Mouse (Mus musculus): Measurements from ENCODE around the gene Cbx1. TPM values are rescaled to one million over a fixed set of nuclear protein-coding genes. Genes with fewer than 3 reads are reported as not detected.

Cbx1 gene
- total RNA-seq, 1 experiment: 153 TPM

DNA sequence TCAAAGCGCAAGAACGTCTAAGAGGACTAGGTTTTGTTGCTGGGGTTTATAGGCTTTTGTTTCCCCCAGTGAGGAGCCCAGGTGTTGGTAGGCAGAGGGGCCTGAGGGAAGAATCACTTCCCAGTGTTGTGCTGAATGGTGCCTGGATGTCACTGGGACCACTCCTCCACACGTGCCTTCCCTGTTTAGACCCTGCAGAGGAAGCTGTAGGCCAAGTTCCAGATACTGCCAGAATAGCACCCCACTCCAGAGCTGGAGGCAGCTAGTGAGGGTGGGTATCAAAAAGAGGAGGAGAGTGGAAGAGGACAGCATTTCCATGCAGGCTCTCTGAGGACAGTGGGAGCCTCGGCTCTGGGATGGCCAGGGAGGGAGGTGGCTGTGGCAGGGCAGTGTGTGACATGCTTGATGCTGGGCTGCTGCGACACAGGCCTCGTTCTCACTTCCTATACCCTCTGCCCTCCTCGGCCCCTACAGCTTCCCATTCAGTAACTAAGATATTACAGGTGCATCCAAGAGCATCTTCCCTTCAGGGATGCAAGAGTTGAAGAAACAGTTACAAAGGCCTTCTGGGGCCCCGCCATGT lies 29.3 kb downstream of the Cbx1 start:
- H3K27ac ChIP-seq (ENCODE audit: insufficient read depth, low read depth, low read length, poor library complexity, severe bottlenecking): peak overlapping the region; percentile 34; the same call in 1 of the 2 replicates
- H3K36me3 ChIP-seq (ENCODE audit: control insufficient read depth, insufficient read depth, low read length, poor library complexity, severe bottlenecking): peaks cover 54% of the 10 kb centered on the region
- in situ Hi-C loops (cut with MboI; ENCODE audit: low sequenced_read_pairs in 2 of 2, unreplicated experiment in 2 of 2): no loop called here

DNA sequence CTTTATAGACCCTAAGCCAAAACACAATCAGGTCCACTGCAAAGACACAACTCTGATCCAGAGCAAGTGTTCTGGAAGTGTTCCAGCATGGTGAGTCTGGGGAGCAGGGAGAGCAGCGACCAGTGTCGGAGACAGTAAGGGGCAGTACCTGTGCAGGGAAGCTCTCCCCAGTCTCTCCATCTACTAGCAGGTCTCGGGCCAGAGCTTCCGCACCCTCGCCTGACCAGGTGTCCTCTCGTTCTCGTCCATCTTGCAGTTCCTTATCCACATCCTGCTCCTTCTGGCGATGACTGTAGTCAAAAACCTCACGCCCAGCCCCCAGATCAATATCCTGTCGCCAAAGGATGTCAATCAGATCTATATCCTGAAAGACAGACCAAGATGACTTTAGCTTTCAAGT lies 33.0 kb downstream of the Cbx1 start:
- in situ Hi-C loops (cut with MboI; ENCODE audit: low sequenced_read_pairs in 2 of 2, unreplicated experiment in 2 of 2): no loop called here
- Histone ChIP-seq H3K9ac (ENCODE audit: insufficient read depth, low read depth, low read length, poor library complexity, severe bottlenecking) (peak overlapping the region; percentile 46; the same call in 1 of the 2 replicates), H3K36me3 (ENCODE audit: control insufficient read depth, insufficient read depth, low read length, poor library complexity, severe bottlenecking) (peaks cover 57% of the 10 kb centered on the region), H3K4me3 (ENCODE audit: insufficient read depth in 1 of 2, low read depth in 1 of 2, low read length in 2 of 2, poor library complexity in 1 of 2, severe bottlenecking in 1 of 2) (peak overlapping the region; percentile 51 to 90; a peak in 2 of 4 replicates), H3K4me1 (ENCODE audit: control insufficient read depth in 2 of 2, insufficient read depth in 2 of 2, low read length in 2 of 2, poor library complexity in 1 of 2) (peaks cover 3 to 40% of the 10 kb centered on the region in 2 experiments; a peak in 2 of 4 replicates), H3K9me3 (ENCODE audit: control insufficient read depth, insufficient read depth, low read depth, low read length) (no peaks in the 10 kb centered on the region), H3K27ac (ENCODE audit: insufficient read depth, low read depth, low read length, poor library complexity, severe bottlenecking) (peak overlapping the region; percentile 72; the same call in 1 of the 2 replicates)
- TF ChIP-seq ZC3H11A (IDR thresholded peaks at IDR 0.05; ENCODE audit: borderline replicate concordance, low read depth, low read length): no peak
- TF ChIP-seq ZNF384 (IDR thresholded peaks at IDR 0.05; ENCODE audit: low read depth, low read length): no peak
- no peak for TF ChIP-seq HCFC1 (IDR thresholded peaks at IDR 0.05; ENCODE audit: borderline replicate concordance, insufficient read depth, low read length)
- TF ChIP-seq MAFK (IDR thresholded peaks at IDR 0.05; ENCODE audit: insufficient read depth, low read depth, low read length): no peak
- TF ChIP-seq CHD2 (IDR thresholded peaks at IDR 0.05; ENCODE audit: low read depth, low read length): no peak
- no peak for DNase-seq (ENCODE audit: low read depth, low spot score)

More for the DNA sequence above, 29.3 kb downstream of the Cbx1 start:
- Histone ChIP-seq H3K9me3 (ENCODE audit: control insufficient read depth, insufficient read depth, low read depth, low read length) (no peaks in the 10 kb centered on the region), H3K4me1 (ENCODE audit: control insufficient read depth in 2 of 2, insufficient read depth in 2 of 2, low read length in 2 of 2, poor library complexity in 1 of 2) (peaks cover 0 to 29% of the 10 kb centered on the region in 2 experiments; a peak in 2 of 4 replicates), H3K4me3 (ENCODE audit: insufficient read depth in 1 of 2, low read depth in 1 of 2, low read length in 2 of 2, poor library complexity in 1 of 2, severe bottlenecking in 1 of 2) (no peak overlapping the region), H3K9ac (ENCODE audit: insufficient read depth, low read depth, low read length, poor library complexity, severe bottlenecking) (0 out of 2 replicates have a peak overlapping the region, but pooled peaks have one; percentile 7)
- DNase-seq (ENCODE audit: low read depth, low spot score): no peak
- no peak for TF ChIP-seq MAFK (IDR thresholded peaks at IDR 0.05; ENCODE audit: insufficient read depth, low read depth, low read length)
- no peak for TF ChIP-seq HCFC1 (IDR thresholded peaks at IDR 0.05; ENCODE audit: borderline replicate concordance, insufficient read depth, low read length)
- TF ChIP-seq ZNF384 (IDR thresholded peaks at IDR 0.05; ENCODE audit: low read depth, low read length): no peak
- no peak for TF ChIP-seq ZC3H11A (IDR thresholded peaks at IDR 0.05; ENCODE audit: borderline replicate concordance, low read depth, low read length)
- TF ChIP-seq CHD2 (IDR thresholded peaks at IDR 0.05; ENCODE audit: low read depth, low read length): no peak

GRCm38 (mm10) chr11:96822675-96823470 lies 33.9 kb downstream of the Cbx1 start:
- peaks cover 61% of the 10 kb centered on the region for H3K36me3 ChIP-seq (ENCODE audit: control insufficient read depth, insufficient read depth, low read length, poor library complexity, severe bottlenecking)
- TF ChIP-seq MAFK (IDR thresholded peaks at IDR 0.05; ENCODE audit: insufficient read depth, low read depth, low read length): no peak
- no peak for TF ChIP-seq ZNF384 (IDR thresholded peaks at IDR 0.05; ENCODE audit: low read depth, low read length)
- no peak for TF ChIP-seq CHD2 (IDR thresholded peaks at IDR 0.05; ENCODE audit: low read depth, low read length)
- TF ChIP-seq HCFC1 (IDR thresholded peaks at IDR 0.05; ENCODE audit: borderline replicate concordance, insufficient read depth, low read length): no peak
- TF ChIP-seq ZC3H11A (IDR thresholded peaks at IDR 0.05; ENCODE audit: borderline replicate concordance, low read depth, low read length): no peak
- in situ Hi-C loops (cut with MboI; ENCODE audit: low sequenced_read_pairs in 2 of 2, unreplicated experiment in 2 of 2): no loop called here
- H3K9me3 ChIP-seq (ENCODE audit: control insufficient read depth, insufficient read depth, low read depth, low read length): no peaks in the 10 kb centered on the region
- H3K4me1 ChIP-seq (ENCODE audit: control insufficient read depth in 2 of 2, insufficient read depth in 2 of 2, low read length in 2 of 2, poor library complexity in 1 of 2): peaks cover 3 to 42% of the 10 kb centered on the region in 2 experiments; a peak in 2 of 4 replicates
- no peak for DNase-seq (ENCODE audit: low read depth, low spot score)
- H3K9ac ChIP-seq (ENCODE audit: insufficient read depth, low read depth, low read length, poor library complexity, severe bottlenecking): peak overlapping the region; percentile 75
- H3K4me3 ChIP-seq (ENCODE audit: insufficient read depth in 1 of 2, low read depth in 1 of 2, low read length in 2 of 2, poor library complexity in 1 of 2, severe bottlenecking in 1 of 2): peak overlapping the region; percentile 61 to 90
- peak overlapping the region; percentile 72; the same call in 1 of the 2 replicates for H3K27ac ChIP-seq (ENCODE audit: insufficient read depth, low read depth, low read length, poor library complexity, severe bottlenecking)

DNA sequence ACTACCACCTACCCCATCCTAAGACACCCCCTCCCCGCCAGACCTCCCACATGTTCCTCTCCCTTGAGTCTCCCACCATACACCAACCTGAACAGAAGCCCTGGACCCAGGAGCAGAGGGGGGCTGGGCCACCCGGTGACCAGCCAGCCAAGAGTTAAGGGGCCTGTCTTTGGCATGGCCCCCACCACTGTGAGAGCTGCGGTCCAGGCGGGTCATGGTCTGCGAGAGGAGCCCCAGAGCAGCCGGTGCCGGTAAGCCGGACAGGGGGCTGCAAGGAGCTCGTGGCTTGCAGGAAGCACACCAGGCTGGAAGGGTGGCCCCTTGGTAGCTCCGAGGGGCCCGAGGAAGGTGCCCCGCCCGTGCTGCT lies 34.5 kb downstream of the Cbx1 start:
- no peak for DNase-seq (ENCODE audit: low read depth, low spot score)
- H3K9ac ChIP-seq (ENCODE audit: insufficient read depth, low read depth, low read length, poor library complexity, severe bottlenecking): peak overlapping the region; percentile 75
- H3K4me1 ChIP-seq (ENCODE audit: control insufficient read depth in 2 of 2, insufficient read depth in 2 of 2, low read length in 2 of 2, poor library complexity in 1 of 2): peaks cover 7 to 38% of the 10 kb centered on the region in 2 experiments
- H3K4me3 ChIP-seq (ENCODE audit: insufficient read depth in 1 of 2, low read depth in 1 of 2, low read length in 2 of 2, poor library complexity in 1 of 2, severe bottlenecking in 1 of 2): peak overlapping the region; percentile 61 to 90
- in situ Hi-C loops (cut with MboI; ENCODE audit: low sequenced_read_pairs in 2 of 2, unreplicated experiment in 2 of 2): no loop called here
- H3K9me3 ChIP-seq (ENCODE audit: control insufficient read depth, insufficient read depth, low read depth, low read length): no peaks in the 10 kb centered on the region
- H3K27ac ChIP-seq (ENCODE audit: insufficient read depth, low read depth, low read length, poor library complexity, severe bottlenecking): peak overlapping the region; percentile 52; the same call in 1 of the 2 replicates
- H3K36me3 ChIP-seq (ENCODE audit: control insufficient read depth, insufficient read depth, low read length, poor library complexity, severe bottlenecking): peaks cover 56% of the 10 kb centered on the region
- TF ChIP-seq ZC3H11A (IDR thresholded peaks at IDR 0.05; ENCODE audit: borderline replicate concordance, low read depth, low read length) (no peak), MAFK (IDR thresholded peaks at IDR 0.05; ENCODE audit: insufficient read depth, low read depth, low read length) (no peak), ZNF384 (IDR thresholded peaks at IDR 0.05; ENCODE audit: low read depth, low read length) (no peak), HCFC1 (IDR thresholded peaks at IDR 0.05; ENCODE audit: borderline replicate concordance, insufficient read depth, low read length) (no peak), CHD2 (IDR thresholded peaks at IDR 0.05; ENCODE audit: low read depth, low read length) (no peak)

Measured in ES-E14 (cell line).